Mouse (Mus musculus): Measurements from ENCODE around the gene Dcun1d4.

- TF ChIP-seq POLR2A (IDR thresholded peaks at IDR 0.05; ENCODE audit: low read depth, low read length), result no peak
- no peak for TF ChIP-seq CTCF (IDR thresholded peaks at IDR 0.05; ENCODE audit: extremely low read depth, insufficient read length, insufficient replicate concordance, low read depth, low read length)
Measured at GRCm38 (mm10) chr5:73548838-73549237, 68.0 kb downstream of the Dcun1d4 start.
